In the genomic region with DNA sequence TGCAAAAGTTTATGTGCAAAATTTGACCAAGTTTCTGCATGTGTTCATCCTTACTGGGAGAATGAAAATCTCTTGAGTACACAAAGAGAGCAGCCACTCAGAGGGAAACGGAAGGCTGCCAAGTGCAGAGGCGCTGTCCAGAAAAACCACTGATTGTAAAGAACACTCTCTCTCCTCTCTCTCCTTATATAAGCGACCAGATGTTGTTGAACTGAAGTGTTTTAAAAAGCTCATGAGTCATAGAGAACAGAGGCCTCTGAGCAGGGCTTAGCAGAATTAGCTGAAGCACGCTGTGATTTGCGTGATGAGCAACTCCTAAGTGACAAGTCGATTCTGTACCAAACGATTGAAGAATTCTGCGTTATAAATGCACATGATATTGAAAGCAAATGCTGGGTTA, we compare ENCODE assay signal across 8 mouse cellular contexts.
A peak's percentile ranks its signal among the peaks of the same experiment; 100 is the strongest.
DNase-seq lines count a peak whose midpoint lies in the region; ATAC-seq and TF ChIP-seq lines count a peak whose summit lies in the region.

No protein-coding gene starts in this region.

- 0 out of 2 replicates have a peak, but pooled peaks have one; percentile 72 for ATAC-seq in embryonic facial prominence, embryonic 15.5 days (ENCODE audit: insufficient number of reproducible peaks, low FRiP score, low TSS enrichment, low read depth)
- no peak; the same call in 1 of the 2 replicates for ATAC-seq in heart, embryonic 13.5 days (ENCODE audit: extremely low read depth, insufficient number of reproducible peaks, low FRiP score, low TSS enrichment)
- peak; percentile 91 for ATAC-seq in lung, embryonic 14.5 days (ENCODE audit: insufficient read depth)
- peak; percentile 57; the same call in 1 of the 2 replicates for ATAC-seq in stomach, postnatal 0 days (ENCODE audit: low FRiP score, low TSS enrichment)
- no peak for ATAC-seq in kidney, embryonic 16.5 days (ENCODE audit: low FRiP score, low TSS enrichment)
- no peak for ATAC-seq in monocyte, adult 5-6 weeks (replicated peaks; ENCODE audit: insufficient number of reproducible peaks, low FRiP score, low TSS enrichment, poor library complexity, severe bottlenecking)

- H3K9ac ChIP-seq in embryonic facial prominence, embryonic 15.5 days, result no peak overlapping the region
- no peak overlapping the region for H3K9ac ChIP-seq in heart, embryonic 13.5 days
- H3K9ac ChIP-seq in lung, embryonic 14.5 days, result no peak overlapping the region
- no peak overlapping the region for H3K9ac ChIP-seq in stomach, postnatal 0 days (ENCODE audit: low read length)
- H3K9ac ChIP-seq in kidney, embryonic 16.5 days (replicated peaks; ENCODE audit: low read length), result no peak overlapping the region

- WGBS in embryonic facial prominence, embryonic 15.5 days, result 24% methylated on average over 8 of the region's 8 CpGs
- 23% methylated on average over 8 of the region's 8 CpGs for WGBS in heart, embryonic 13.5 days
- WGBS in lung, embryonic 14.5 days, result 23% methylated on average over 8 of the region's 8 CpGs
- 20% methylated on average over 8 of the region's 8 CpGs for WGBS in stomach, postnatal 0 days
- WGBS in kidney, embryonic 16.5 days, result 49% methylated on average over 8 of the region's 8 CpGs

- TF ChIP-seq CTCF in lung, embryonic 14.5 days (IDR thresholded peaks at IDR 0.05; ENCODE audit: low read depth), result no peak
- TF ChIP-seq CTCF in stomach, postnatal 0 days (IDR thresholded peaks at IDR 0.05; ENCODE audit: low read depth), result no peak

- H3K4me1 ChIP-seq in embryonic facial prominence, embryonic 15.5 days, result peaks cover 12% of the 10 kb centered on the region
- H3K4me1 ChIP-seq in heart, embryonic 13.5 days, result peaks cover 26% of the 10 kb centered on the region
- peaks cover 11% of the 10 kb centered on the region for H3K4me1 ChIP-seq in lung, embryonic 14.5 days (ENCODE audit: insufficient read depth)
- H3K4me1 ChIP-seq in stomach, postnatal 0 days (replicated peaks; ENCODE audit: control insufficient read depth, insufficient read depth), result no peaks in the 10 kb centered on the region
- H3K4me1 ChIP-seq in kidney, embryonic 16.5 days (ENCODE audit: insufficient read depth, low read length), result peaks cover 6% of the 10 kb centered on the region; the same call in 1 of the 2 replicates

- no peaks in the 10 kb centered on the region for H3K9me3 ChIP-seq in embryonic facial prominence, embryonic 15.5 days (replicated peaks)
- no peaks in the 10 kb centered on the region for H3K9me3 ChIP-seq in heart, embryonic 13.5 days
- H3K9me3 ChIP-seq in lung, embryonic 14.5 days (ENCODE audit: low read depth, low read length), result no peaks in the 10 kb centered on the region
- H3K9me3 ChIP-seq in stomach, postnatal 0 days (ENCODE audit: control insufficient read depth, low read length), result no peaks in the 10 kb centered on the region
- no peaks in the 10 kb centered on the region for H3K9me3 ChIP-seq in kidney, embryonic 16.5 days (ENCODE audit: low read length)

- H3K36me3 ChIP-seq in embryonic facial prominence, embryonic 15.5 days, result no peaks in the 10 kb centered on the region
- H3K36me3 ChIP-seq in heart, embryonic 13.5 days, result no peaks in the 10 kb centered on the region
- no peaks in the 10 kb centered on the region for H3K36me3 ChIP-seq in lung, embryonic 14.5 days (ENCODE audit: insufficient read depth)
- H3K36me3 ChIP-seq in stomach, postnatal 0 days (ENCODE audit: control insufficient read depth, insufficient read depth, low read length), result no peaks in the 10 kb centered on the region
- H3K36me3 ChIP-seq in kidney, embryonic 16.5 days (ENCODE audit: insufficient read depth, low read length), result no peaks in the 10 kb centered on the region

- no peak overlapping the region for H3K4me3 ChIP-seq in embryonic facial prominence, embryonic 15.5 days (replicated peaks)
- H3K4me3 ChIP-seq in heart, embryonic 13.5 days, result no peak overlapping the region
- no peak overlapping the region for H3K4me3 ChIP-seq in lung, embryonic 14.5 days (ENCODE audit: low read depth, low read length)
- no peak overlapping the region for H3K4me3 ChIP-seq in stomach, postnatal 0 days (ENCODE audit: low read depth, low read length)
- no peak overlapping the region for H3K4me3 ChIP-seq in kidney, embryonic 16.5 days (ENCODE audit: low read length)

- H3K4me2 ChIP-seq in embryonic facial prominence, embryonic 15.5 days (replicated peaks), result no peak overlapping the region
- H3K4me2 ChIP-seq in heart, embryonic 13.5 days, result peak overlapping the region; percentile 31; the same call in 1 of the 2 replicates
- 0 out of 2 replicates have a peak overlapping the region, but pooled peaks have one; percentile 15 for H3K4me2 ChIP-seq in lung, embryonic 14.5 days
- H3K4me2 ChIP-seq in stomach, postnatal 0 days (replicated peaks; ENCODE audit: low read depth), result no peak overlapping the region
- no peak overlapping the region for H3K4me2 ChIP-seq in kidney, embryonic 16.5 days (replicated peaks; ENCODE audit: low read depth, low read length)

- DNase-seq in kidney, postnatal 10 days, result peak; percentile 38
- DNase-seq in kidney, postnatal 36 days, result no peak
- peak; percentile 88 for DNase-seq in lung, embryonic 14.5 days
- peak; percentile 33 for DNase-seq in stomach, postnatal 0 days (ENCODE audit: low spot score)

- TF ChIP-seq EP300 in stomach, postnatal 0 days (optimal IDR thresholded peaks at IDR 0.05), result no peak

- peak overlapping the region; percentile 63; the same call in 1 of the 2 replicates for H3K27ac ChIP-seq in embryonic facial prominence, embryonic 15.5 days (replicated peaks)
- H3K27ac ChIP-seq in heart, embryonic 13.5 days (replicated peaks), result peak overlapping the region; percentile 75
- peak overlapping the region; percentile 60 for H3K27ac ChIP-seq in lung, embryonic 14.5 days (ENCODE audit: low read depth)
- H3K27ac ChIP-seq in stomach, postnatal 0 days (replicated peaks), result no peak overlapping the region
- H3K27ac ChIP-seq in kidney, embryonic 16.5 days (ENCODE audit: low read length), result no peak overlapping the region

- no peaks in the 10 kb centered on the region for H3K27me3 ChIP-seq in embryonic facial prominence, embryonic 15.5 days
- no peaks in the 10 kb centered on the region for H3K27me3 ChIP-seq in heart, embryonic 13.5 days (replicated peaks)
- no peaks in the 10 kb centered on the region for H3K27me3 ChIP-seq in lung, embryonic 14.5 days (ENCODE audit: insufficient read depth, low read length)
- no peaks in the 10 kb centered on the region for H3K27me3 ChIP-seq in stomach, postnatal 0 days (ENCODE audit: control insufficient read depth, insufficient read depth, low read length)
- no peaks in the 10 kb centered on the region for H3K27me3 ChIP-seq in kidney, embryonic 16.5 days (ENCODE audit: insufficient read depth, low read length)

Comparison
In these comparisons a context has a peak if more than half of its experiments do, and no peak if none do; other contexts are left out.
1. DNase-seq: peak in kidney, postnatal 10 days (single experiment), lung, embryonic 14.5 days (single experiment) and stomach, postnatal 0 days (single experiment); none in kidney, postnatal 36 days (0 of 2).
2. ATAC-seq: peak in embryonic facial prominence, embryonic 15.5 days (single experiment), lung, embryonic 14.5 days (single experiment) and stomach, postnatal 0 days (single experiment); none in heart, embryonic 13.5 days (single experiment), kidney, embryonic 16.5 days (single experiment) and monocyte, adult 5-6 weeks (single experiment).
3. H3K27ac ChIP-seq: peak in embryonic facial prominence, embryonic 15.5 days (single experiment), heart, embryonic 13.5 days (single experiment) and lung, embryonic 14.5 days (single experiment); none in stomach, postnatal 0 days (single experiment) and kidney, embryonic 16.5 days (single experiment).
4. H3K4me2 ChIP-seq: peak in heart, embryonic 13.5 days (single experiment) and lung, embryonic 14.5 days (single experiment); none in embryonic facial prominence, embryonic 15.5 days (single experiment), stomach, postnatal 0 days (single experiment) and kidney, embryonic 16.5 days (single experiment).